Mouse (Mus musculus): ENCODE measurements around the gene Tmem132b. TPM values are rescaled to one million over a fixed set of nuclear protein-coding genes. Genes with fewer than 3 reads are reported as not detected.

Gene Tmem132b
- polyA plus RNA-seq, 1 experiment from 2014 or later: 0.42 TPM

GRCm38 (mm10) chr5:125609968-125610367 is 78.4 kb downstream of the Tmem132b start:
- no peak for DNase-seq (ENCODE audit: low spot score, missing footprints)
- Histone ChIP-seq H3K4me3 (ENCODE audit: low read depth, low read length) (no peak overlapping the region), H3K36me3 (ENCODE audit: control insufficient read depth, insufficient read depth, low read length) (no peaks in the 10 kb centered on the region), H3K9me3 (ENCODE audit: control insufficient read depth, low read length) (no peaks in the 10 kb centered on the region), H3K27ac (ENCODE audit: low read depth, low read length) (no peak overlapping the region), H3K4me1 (ENCODE audit: control insufficient read depth, insufficient read depth, low read length) (no peaks in the 10 kb centered on the region), H3K9ac (ENCODE audit: low read length) (no peak overlapping the region), H3K4me2 (no peak overlapping the region), H3K27me3 (ENCODE audit: control insufficient read depth, insufficient read depth, low read length) (no peaks in the 10 kb centered on the region)
- no peak for ATAC-seq (ENCODE audit: low FRiP score)
- WGBS: 43% methylated on average over 1 of the region's 1 CpGs

- Histone ChIP-seq H3K9me3 (ENCODE audit: control insufficient read depth, low read length) (peaks cover 7% of the 10 kb centered on the region; the same call in 1 of the 2 replicates), H3K9ac (ENCODE audit: low read length) (no peak overlapping the region), H3K27ac (ENCODE audit: low read depth, low read length) (no peak overlapping the region), H3K4me1 (ENCODE audit: control insufficient read depth, insufficient read depth, low read length) (no peaks in the 10 kb centered on the region), H3K27me3 (ENCODE audit: control insufficient read depth, insufficient read depth, low read length) (no peaks in the 10 kb centered on the region), H3K4me3 (ENCODE audit: low read depth, low read length) (no peak overlapping the region), H3K36me3 (ENCODE audit: control insufficient read depth, insufficient read depth, low read length) (no peaks in the 10 kb centered on the region), H3K4me2 (no peak overlapping the region)
- 90% methylated on average over 7 of the region's 7 CpGs for WGBS
- DNase-seq (ENCODE audit: low spot score, missing footprints): no peak
- ATAC-seq (ENCODE audit: low FRiP score): no peak
These were observed 80.9 kb downstream of the Tmem132b start for GRCm38 (mm10) chr5:125612460-125612859.

- ATAC-seq (ENCODE audit: low FRiP score) (no peak), DNase-seq (ENCODE audit: low spot score, missing footprints) (no peak)
- no peak overlapping the region for H3K4me2 ChIP-seq
- 87% methylated on average over 5 of the region's 5 CpGs for WGBS
- no peak overlapping the region for H3K27ac ChIP-seq (ENCODE audit: low read depth, low read length)
- H3K27me3 ChIP-seq (ENCODE audit: control insufficient read depth, insufficient read depth, low read length): no peaks in the 10 kb centered on the region
- no peak overlapping the region for H3K9ac ChIP-seq (ENCODE audit: low read length)
- H3K4me1 ChIP-seq (ENCODE audit: control insufficient read depth, insufficient read depth, low read length): no peaks in the 10 kb centered on the region
- peaks cover 10% of the 10 kb centered on the region; the same call in 1 of the 2 replicates for H3K9me3 ChIP-seq (ENCODE audit: control insufficient read depth, low read length)
- no peak overlapping the region for H3K4me3 ChIP-seq (ENCODE audit: low read depth, low read length)
- no peaks in the 10 kb centered on the region for H3K36me3 ChIP-seq (ENCODE audit: control insufficient read depth, insufficient read depth, low read length)
These were observed 81.6 kb downstream of the Tmem132b start for GRCm38 (mm10) chr5:125613136-125613535.

DNA sequence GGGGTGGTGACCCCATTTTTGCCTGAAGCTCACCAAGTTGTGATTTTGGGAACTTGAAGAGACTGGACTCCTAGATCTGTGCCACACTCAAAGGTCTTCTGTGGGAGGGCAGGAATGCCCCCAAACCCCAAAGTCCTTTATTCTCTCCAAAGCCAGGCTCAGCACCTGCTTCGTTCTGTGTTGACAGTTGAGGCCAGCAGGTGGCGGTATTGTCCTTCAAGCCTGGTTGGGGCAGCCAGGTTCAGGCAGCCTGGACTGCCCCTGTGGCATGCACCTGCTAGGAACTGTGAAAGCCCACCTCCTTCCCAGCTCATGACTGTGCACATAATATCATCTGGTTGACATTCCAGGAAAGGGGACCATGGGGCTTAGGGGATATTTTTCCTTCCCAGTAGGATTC is 82.8 kb downstream of the Tmem132b start:
- no peaks in the 10 kb centered on the region for H3K27me3 ChIP-seq (ENCODE audit: control insufficient read depth, insufficient read depth, low read length)
- 52% methylated on average over 2 of the region's 2 CpGs for WGBS
- DNase-seq (ENCODE audit: low spot score, missing footprints): no peak
- H3K4me2 ChIP-seq: no peak overlapping the region
- H3K27ac ChIP-seq (ENCODE audit: low read depth, low read length): no peak overlapping the region
- ATAC-seq (ENCODE audit: low FRiP score): no peak
- no peaks in the 10 kb centered on the region for H3K4me1 ChIP-seq (ENCODE audit: control insufficient read depth, insufficient read depth, low read length)
- no peak overlapping the region for H3K4me3 ChIP-seq (ENCODE audit: low read depth, low read length)
- H3K36me3 ChIP-seq (ENCODE audit: control insufficient read depth, insufficient read depth, low read length): no peaks in the 10 kb centered on the region
- peaks cover 10% of the 10 kb centered on the region; the same call in 1 of the 2 replicates for H3K9me3 ChIP-seq (ENCODE audit: control insufficient read depth, low read length)
- H3K9ac ChIP-seq (ENCODE audit: low read length): no peak overlapping the region

DNA sequence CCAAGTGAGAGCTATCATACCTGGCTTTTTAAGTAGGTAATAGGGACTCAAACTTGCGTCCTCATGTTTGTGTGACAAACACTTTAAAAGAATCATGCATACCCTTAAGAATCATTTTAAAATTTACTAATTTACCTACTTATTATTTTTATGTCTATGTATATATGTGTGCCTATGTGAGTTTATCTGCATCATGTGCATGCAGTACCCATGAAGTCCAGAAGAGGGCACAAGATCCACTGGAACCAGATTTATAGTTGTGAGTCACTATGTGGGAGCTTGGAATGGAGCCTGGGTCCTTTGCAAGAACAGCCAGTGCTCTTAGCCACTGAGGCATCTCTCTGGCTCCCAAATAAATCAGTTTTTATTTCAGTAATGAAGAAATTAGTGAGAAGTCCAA is 85.5 kb downstream of the Tmem132b start:
- DNase-seq (ENCODE audit: low spot score, missing footprints): no peak
- no peak for ATAC-seq (ENCODE audit: low FRiP score)
- no peaks in the 10 kb centered on the region for H3K4me1 ChIP-seq (ENCODE audit: control insufficient read depth, insufficient read depth, low read length)
- no peak overlapping the region for H3K4me3 ChIP-seq (ENCODE audit: low read depth, low read length)
- no peak overlapping the region for H3K27ac ChIP-seq (ENCODE audit: low read depth, low read length)
- no peak overlapping the region for H3K4me2 ChIP-seq
- no peaks in the 10 kb centered on the region for H3K36me3 ChIP-seq (ENCODE audit: control insufficient read depth, insufficient read depth, low read length)
- H3K9ac ChIP-seq (ENCODE audit: low read length): no peak overlapping the region
- peaks cover 10% of the 10 kb centered on the region; the same call in 1 of the 2 replicates for H3K9me3 ChIP-seq (ENCODE audit: control insufficient read depth, low read length)
- no peaks in the 10 kb centered on the region for H3K27me3 ChIP-seq (ENCODE audit: control insufficient read depth, insufficient read depth, low read length)
- 97% methylated on average over 1 of the region's 1 CpGs for WGBS

DNA sequence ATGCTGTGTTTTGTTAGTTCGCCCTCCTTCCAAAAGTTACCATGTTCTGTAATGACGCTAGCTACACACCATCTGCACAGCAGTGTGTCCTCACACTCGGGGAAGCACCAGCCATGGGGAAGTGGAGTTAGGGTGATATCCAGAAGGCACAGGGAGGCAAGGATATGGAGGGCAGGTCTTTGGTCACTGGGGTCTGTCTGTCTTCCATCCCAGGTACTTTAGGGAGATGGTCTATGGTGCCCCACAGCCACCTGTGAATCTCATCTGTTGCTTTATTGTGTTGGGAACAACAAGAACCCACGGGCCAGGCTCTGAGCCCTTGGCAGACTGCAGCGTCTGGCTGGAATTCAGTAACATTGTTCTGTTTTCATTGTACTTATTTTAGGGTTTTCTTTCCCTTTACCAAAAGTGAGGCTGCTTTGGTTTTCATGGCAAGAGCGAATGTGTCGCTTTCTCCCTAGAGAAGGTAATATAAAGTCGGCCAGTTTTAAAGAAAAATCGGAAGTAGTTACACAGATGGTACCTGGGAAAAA is 96.3 kb downstream of the Tmem132b start:
- no peak overlapping the region for H3K9ac ChIP-seq (ENCODE audit: low read length)
- H3K27me3 ChIP-seq (ENCODE audit: control insufficient read depth, insufficient read depth, low read length): no peaks in the 10 kb centered on the region
- no peak overlapping the region for H3K4me3 ChIP-seq (ENCODE audit: low read depth, low read length)
- DNase-seq (ENCODE audit: low spot score, missing footprints) (no peak), ATAC-seq (ENCODE audit: low FRiP score) (no peak)
- 86% methylated on average over 9 of the region's 9 CpGs for WGBS
- H3K36me3 ChIP-seq (ENCODE audit: control insufficient read depth, insufficient read depth, low read length): no peaks in the 10 kb centered on the region
- no peaks in the 10 kb centered on the region for H3K4me1 ChIP-seq (ENCODE audit: control insufficient read depth, insufficient read depth, low read length)
- H3K4me2 ChIP-seq: no peak overlapping the region
- no peaks in the 10 kb centered on the region for H3K9me3 ChIP-seq (ENCODE audit: control insufficient read depth, low read length)
- H3K27ac ChIP-seq (ENCODE audit: low read depth, low read length): no peak overlapping the region

DNA sequence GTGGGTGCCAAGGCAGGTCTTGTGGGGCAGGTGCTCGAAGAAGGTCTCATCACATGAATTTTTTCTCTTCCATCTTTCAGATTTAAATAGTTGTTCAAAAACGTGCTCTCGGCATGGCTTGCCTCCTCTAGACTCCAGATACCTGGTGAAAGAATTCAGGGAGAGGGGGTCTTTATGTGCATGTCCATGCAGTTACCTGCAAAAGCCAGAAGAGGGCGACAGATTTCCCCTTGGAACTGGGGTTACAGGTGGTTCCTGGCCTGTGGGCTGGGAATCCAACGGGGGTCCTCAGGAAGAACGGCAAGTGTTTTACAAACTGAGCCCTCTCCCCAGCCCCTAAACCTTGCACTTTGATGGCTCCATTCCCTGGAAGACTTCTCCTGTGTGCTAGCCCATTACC is 103.1 kb downstream of the Tmem132b start:
- Histone ChIP-seq H3K4me2 (no peak overlapping the region), H3K27me3 (ENCODE audit: control insufficient read depth, insufficient read depth, low read length) (no peaks in the 10 kb centered on the region), H3K4me3 (ENCODE audit: low read depth, low read length) (no peak overlapping the region), H3K36me3 (ENCODE audit: control insufficient read depth, insufficient read depth, low read length) (no peaks in the 10 kb centered on the region), H3K27ac (ENCODE audit: low read depth, low read length) (no peak overlapping the region), H3K9me3 (ENCODE audit: control insufficient read depth, low read length) (no peaks in the 10 kb centered on the region; the same call in 1 of the 2 replicates), H3K4me1 (ENCODE audit: control insufficient read depth, insufficient read depth, low read length) (no peaks in the 10 kb centered on the region), H3K9ac (ENCODE audit: low read length) (no peak overlapping the region)
- 83% methylated on average over 6 of the region's 6 CpGs for WGBS
- no peak for DNase-seq (ENCODE audit: low spot score, missing footprints)
- ATAC-seq (ENCODE audit: low FRiP score): no peak

DNA sequence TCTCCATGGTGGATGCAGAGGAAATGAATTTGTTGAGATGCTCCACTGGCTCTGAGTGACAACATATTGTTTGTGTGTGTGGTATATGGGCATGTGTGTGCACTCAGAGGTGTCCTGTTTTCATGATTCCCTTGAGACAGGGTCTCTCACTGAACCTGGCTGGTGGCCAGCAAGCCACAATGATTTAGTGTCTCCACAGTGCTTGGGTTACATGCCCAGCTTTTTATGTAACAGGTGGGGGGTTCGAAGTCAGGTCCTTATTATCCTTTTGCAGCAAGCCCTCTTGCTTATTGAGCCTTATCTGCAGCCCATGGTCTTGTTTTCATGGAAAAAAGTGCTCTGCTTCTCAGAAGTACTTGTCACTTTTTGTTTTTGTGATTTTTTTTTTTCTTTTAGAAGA is 109.4 kb downstream of the Tmem132b start:
- WGBS: 68% methylated on average over 1 of the region's 1 CpGs
- no peak overlapping the region for H3K9ac ChIP-seq (ENCODE audit: low read length)
- H3K27me3 ChIP-seq (ENCODE audit: control insufficient read depth, insufficient read depth, low read length): no peaks in the 10 kb centered on the region
- DNase-seq (ENCODE audit: low spot score, missing footprints): no peak
- no peaks in the 10 kb centered on the region for H3K4me1 ChIP-seq (ENCODE audit: control insufficient read depth, insufficient read depth, low read length)
- ATAC-seq (ENCODE audit: low FRiP score): no peak
- H3K36me3 ChIP-seq (ENCODE audit: control insufficient read depth, insufficient read depth, low read length): no peaks in the 10 kb centered on the region
- H3K27ac ChIP-seq (ENCODE audit: low read depth, low read length): no peak overlapping the region
- H3K9me3 ChIP-seq (ENCODE audit: control insufficient read depth, low read length): no peaks in the 10 kb centered on the region
- H3K4me2 ChIP-seq: no peak overlapping the region
- no peak overlapping the region for H3K4me3 ChIP-seq (ENCODE audit: low read depth, low read length)

DNA sequence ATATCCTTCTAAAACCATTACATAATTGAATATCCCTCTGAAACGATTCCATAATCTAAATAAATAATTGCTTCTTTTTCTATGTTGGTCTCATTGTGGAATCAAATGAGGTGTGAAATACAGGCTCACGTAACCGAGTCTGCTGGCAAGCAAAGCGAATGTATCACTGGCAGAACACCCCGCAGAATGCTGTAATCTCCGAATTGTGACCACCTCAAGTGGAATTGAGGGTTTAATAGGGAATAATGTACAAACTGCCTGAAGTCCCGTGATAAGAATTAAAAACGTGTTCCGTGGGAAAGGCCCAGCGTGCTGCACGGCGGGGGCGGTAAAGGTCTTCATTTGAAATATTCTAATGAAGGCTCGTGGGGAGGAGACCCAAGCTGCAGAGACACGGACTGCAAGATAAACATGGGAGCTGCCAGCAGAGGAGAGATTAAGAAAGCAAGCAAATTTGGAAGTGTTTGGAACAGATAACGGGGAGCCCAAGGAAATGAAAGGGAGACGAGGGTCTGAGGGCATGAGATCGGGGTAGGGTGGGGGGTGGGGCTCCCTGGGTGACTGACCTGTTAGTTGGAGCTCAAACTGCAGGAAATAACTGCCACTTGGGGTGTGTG is 110.1 kb downstream of the Tmem132b start:
- Histone ChIP-seq H3K4me1 (ENCODE audit: control insufficient read depth, insufficient read depth, low read length) (no peaks in the 10 kb centered on the region), H3K9ac (ENCODE audit: low read length) (no peak overlapping the region), H3K4me3 (ENCODE audit: low read depth, low read length) (no peak overlapping the region), H3K27me3 (ENCODE audit: control insufficient read depth, insufficient read depth, low read length) (no peaks in the 10 kb centered on the region), H3K9me3 (ENCODE audit: control insufficient read depth, low read length) (no peaks in the 10 kb centered on the region), H3K4me2 (no peak overlapping the region), H3K27ac (ENCODE audit: low read depth, low read length) (no peak overlapping the region), H3K36me3 (ENCODE audit: control insufficient read depth, insufficient read depth, low read length) (no peaks in the 10 kb centered on the region)
- 66% methylated on average over 18 of the region's 18 CpGs for WGBS
- ATAC-seq (ENCODE audit: low FRiP score): peak; percentile 24; the same call in 1 of the 2 replicates
- no peak for DNase-seq (ENCODE audit: low spot score, missing footprints)

Data from midbrain, embryonic 11.5 days (tissue).